Mouse (Mus musculus): ENCODE measurements around the gene Nkx1-2. TPM values are rescaled to one million over a fixed set of nuclear protein-coding genes. Genes with fewer than 3 reads are reported as not detected.

The Nkx1-2 gene
- polyA plus RNA-seq, 1 experiment from 2014 or later, result 0.10 TPM

DNA sequence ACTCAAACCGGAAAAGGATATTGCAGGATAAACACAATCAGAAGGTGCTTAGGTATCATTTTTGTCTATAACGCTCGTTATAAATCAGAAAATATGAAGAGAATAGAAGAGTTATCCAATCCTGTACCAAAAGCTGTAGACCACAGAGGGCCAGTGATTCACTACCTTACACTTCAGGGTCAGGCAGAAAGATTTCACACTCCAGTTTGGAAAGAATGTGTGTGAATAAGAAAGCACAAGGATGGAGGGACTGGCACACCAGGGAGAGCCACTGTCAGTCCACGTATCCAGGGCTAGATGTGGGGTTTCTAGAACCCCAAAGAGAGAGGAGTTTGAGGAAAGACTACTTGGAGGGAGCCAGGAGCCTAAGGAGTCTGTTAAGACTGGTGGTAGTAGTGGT lies 22.5 kb downstream of the Nkx1-2 start:
- H3K9me3 ChIP-seq, result no peaks in the 10 kb centered on the region
- H3K27ac ChIP-seq, result no peak overlapping the region; the same call in 1 of the 2 replicates
- 0 out of 2 replicates have a peak, but pooled peaks cover 3% of the 10 kb centered on the region for H3K27me3 ChIP-seq
- 54% methylated on average over 4 of the region's 4 CpGs for WGBS
- H3K4me3 ChIP-seq, result 0 out of 2 replicates have a peak overlapping the region, but pooled peaks have one; percentile 76
- H3K9ac ChIP-seq, result no peak overlapping the region
- H3K4me1 ChIP-seq, result peaks cover 16% of the 10 kb centered on the region
- H3K36me3 ChIP-seq, result no peaks in the 10 kb centered on the region
- H3K4me2 ChIP-seq, result peak overlapping the region; percentile 68
- ATAC-seq (ENCODE audit: insufficient number of reproducible peaks, low FRiP score, low TSS enrichment, low read depth), result no peak

DNA sequence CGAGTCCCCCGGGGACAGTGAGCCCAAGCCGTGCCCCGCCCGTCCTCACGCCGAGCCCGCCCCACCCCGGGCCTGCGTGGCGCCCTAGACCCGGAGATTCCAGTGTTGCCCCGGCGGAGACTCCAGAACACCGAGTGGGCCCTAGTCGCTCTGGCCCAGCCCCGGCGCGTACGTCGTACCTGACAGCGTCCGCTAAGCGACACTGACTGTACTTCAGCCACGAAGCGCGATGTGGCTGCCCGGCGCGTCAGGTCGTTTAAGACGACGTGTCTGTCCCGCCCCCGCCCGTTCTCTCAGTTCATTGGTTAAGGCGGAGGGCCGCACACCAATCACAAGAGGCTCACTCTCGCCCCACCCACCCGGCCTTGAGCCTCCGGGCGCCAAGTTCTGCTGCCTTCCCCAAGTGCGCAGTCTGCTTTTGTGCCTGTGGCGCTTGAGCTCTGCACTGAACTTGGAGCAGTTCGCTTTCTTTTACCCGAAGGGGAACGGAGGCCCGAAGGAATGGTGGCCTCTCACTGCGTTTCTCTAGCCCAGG lies 23.3 kb downstream of the Nkx1-2 start, which contains the start of gene Oat:
TSS of gene Oat (minus strand) at position 283 of the 535 bp plus-strand sequence.
- H3K9ac ChIP-seq, result peak within 1 kb of the TSS; percentile 78
- no peaks in the 10 kb centered on the region for H3K36me3 ChIP-seq
- H3K4me2 ChIP-seq, result peak within 1 kb of the TSS; percentile 68
- H3K27ac ChIP-seq, result peak within 1 kb of the TSS; percentile 99
- peaks cover 23% of the 10 kb centered on the region for H3K4me1 ChIP-seq
- H3K9me3 ChIP-seq, result no peaks in the 10 kb centered on the region
- peak within 1 kb of the TSS; percentile 76 for H3K4me3 ChIP-seq
- 0 out of 2 replicates have a peak, but pooled peaks cover 3% of the 10 kb centered on the region for H3K27me3 ChIP-seq
- under 1% methylated on average over 46 of the region's 49 CpGs for WGBS
- ATAC-seq (ENCODE audit: insufficient number of reproducible peaks, low FRiP score, low TSS enrichment, low read depth), result peak; percentile 95

DNA sequence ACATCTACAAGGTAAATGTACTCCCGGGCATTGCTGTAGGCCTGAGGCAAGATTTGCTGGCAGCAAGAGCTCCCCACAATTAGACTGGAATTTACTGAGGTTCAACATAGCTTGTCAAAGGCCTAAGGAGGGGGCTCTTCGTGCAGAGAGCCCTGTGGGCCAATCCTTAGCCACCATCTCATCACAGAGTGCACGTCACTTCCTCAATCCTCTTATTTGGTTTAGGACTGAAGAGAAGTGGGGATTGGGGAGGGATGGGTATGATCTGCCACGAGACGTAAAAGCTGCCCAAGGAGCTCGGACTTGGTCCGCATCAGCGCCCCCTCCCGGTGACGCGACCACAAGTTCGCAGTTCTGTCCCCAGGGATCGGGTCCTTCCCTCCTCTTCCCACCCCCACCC lies 23.8 kb downstream of the Nkx1-2 start:
- H3K4me1 ChIP-seq, result peaks cover 27% of the 10 kb centered on the region
- peak overlapping the region; percentile 68 for H3K4me2 ChIP-seq
- no peaks in the 10 kb centered on the region for H3K36me3 ChIP-seq
- H3K9me3 ChIP-seq, result no peaks in the 10 kb centered on the region
- no peaks in the 10 kb centered on the region for H3K27me3 ChIP-seq
- WGBS, result 0% methylated on average over 13 of the region's 13 CpGs
- peak overlapping the region; percentile 76 for H3K4me3 ChIP-seq
- peak; percentile 90 for ATAC-seq (ENCODE audit: insufficient number of reproducible peaks, low FRiP score, low TSS enrichment, low read depth)
- H3K9ac ChIP-seq, result peak overlapping the region; percentile 78
- peak overlapping the region; percentile 99 for H3K27ac ChIP-seq

DNA sequence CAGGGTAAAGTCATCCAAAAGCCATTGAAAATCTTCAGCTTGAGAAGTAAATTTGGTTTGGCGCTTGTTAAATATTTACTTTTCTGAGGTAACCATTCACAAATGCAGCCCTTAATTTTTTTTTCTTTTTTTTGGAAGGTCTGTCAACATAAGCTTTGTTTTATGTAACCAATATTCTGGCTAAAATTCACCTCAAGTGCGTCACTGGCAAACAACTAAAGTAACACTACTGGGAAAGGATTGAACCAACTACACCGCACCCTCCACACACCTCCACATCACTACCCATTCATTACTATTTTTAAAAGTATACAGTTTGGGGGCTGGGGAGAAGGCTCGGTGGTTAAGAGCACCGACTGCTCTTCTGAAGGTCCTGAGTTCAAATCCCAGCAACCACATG lies 24.8 kb downstream of the Nkx1-2 start:
- Histone ChIP-seq H3K4me1 (peaks cover 36% of the 10 kb centered on the region), H3K27me3 (no peaks in the 10 kb centered on the region), H3K9ac (no peak overlapping the region), H3K4me3 (no peak overlapping the region), H3K36me3 (peaks cover 6% of the 10 kb centered on the region; the same call in 1 of the 2 replicates), H3K27ac (no peak overlapping the region), H3K4me2 (peak overlapping the region; percentile 68; the same call in 1 of the 2 replicates), H3K9me3 (no peaks in the 10 kb centered on the region)
- WGBS, result 85% methylated on average over 5 of the region's 5 CpGs
- no peak for ATAC-seq (ENCODE audit: insufficient number of reproducible peaks, low FRiP score, low TSS enrichment, low read depth)

DNA sequence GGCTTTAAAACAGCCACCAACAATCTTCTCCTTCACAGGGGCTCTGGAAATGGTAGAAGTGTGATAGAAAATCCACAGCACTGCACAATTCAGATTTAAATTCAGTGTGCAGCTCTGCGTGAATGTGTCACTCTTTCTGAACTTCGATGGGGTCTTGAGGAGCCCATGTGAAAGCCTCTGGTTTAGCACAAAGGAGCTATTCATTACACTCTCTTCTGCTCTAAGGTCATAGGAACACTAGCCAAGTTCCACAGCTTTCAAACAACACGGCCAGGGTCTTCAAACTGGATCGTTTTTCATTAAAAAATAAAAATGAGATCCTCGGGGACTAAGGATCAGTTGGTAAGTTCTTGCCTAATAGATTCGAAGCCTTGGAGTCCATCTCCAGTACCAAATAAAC lies 26.2 kb downstream of the Nkx1-2 start:
- H3K4me1 ChIP-seq, result peaks cover 36% of the 10 kb centered on the region

DNA sequence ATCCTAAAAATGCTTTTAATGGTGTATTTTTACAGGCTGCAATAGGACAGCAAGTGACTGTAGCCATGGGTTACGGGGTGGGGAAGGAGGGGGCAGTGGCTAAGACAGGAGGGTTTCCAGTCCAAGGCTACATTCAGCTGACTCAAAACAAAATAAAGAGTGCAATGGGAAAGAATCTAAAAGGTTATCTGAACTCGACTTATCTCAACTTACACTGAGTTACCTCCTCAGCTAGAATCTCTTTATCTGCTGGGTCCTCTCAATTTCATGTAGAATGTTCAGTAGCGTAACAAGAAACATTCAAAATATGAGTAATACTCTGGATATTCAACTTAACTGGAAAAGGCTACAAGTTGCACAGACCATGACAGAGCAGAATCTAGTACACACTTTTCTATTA lies 26.7 kb downstream of the Nkx1-2 start:
- no peak overlapping the region for H3K4me2 ChIP-seq
- H3K27me3 ChIP-seq, result no peaks in the 10 kb centered on the region
- H3K36me3 ChIP-seq, result peaks cover 25% of the 10 kb centered on the region
- H3K4me1 ChIP-seq, result peaks cover 36% of the 10 kb centered on the region
- peak overlapping the region; percentile 57; the same call in 1 of the 2 replicates for H3K27ac ChIP-seq
- no peak overlapping the region for H3K9ac ChIP-seq
- no peak overlapping the region for H3K4me3 ChIP-seq
- ATAC-seq (ENCODE audit: insufficient number of reproducible peaks, low FRiP score, low TSS enrichment, low read depth), result no peak
- 70% methylated on average over 3 of the region's 3 CpGs for WGBS
- no peaks in the 10 kb centered on the region for H3K9me3 ChIP-seq

More for the DNA sequence above, 26.2 kb downstream of the Nkx1-2 start:
- H3K9me3 ChIP-seq, result no peaks in the 10 kb centered on the region
- H3K27ac ChIP-seq, result peak overlapping the region; percentile 57
- no peak for ATAC-seq (ENCODE audit: insufficient number of reproducible peaks, low FRiP score, low TSS enrichment, low read depth)
- no peak overlapping the region; the same call in 1 of the 2 replicates for H3K4me2 ChIP-seq
- 48% methylated on average over 6 of the region's 6 CpGs for WGBS
- H3K36me3 ChIP-seq, result peaks cover 20% of the 10 kb centered on the region
- no peaks in the 10 kb centered on the region for H3K27me3 ChIP-seq
- H3K9ac ChIP-seq, result no peak overlapping the region
- no peak overlapping the region for H3K4me3 ChIP-seq

DNA sequence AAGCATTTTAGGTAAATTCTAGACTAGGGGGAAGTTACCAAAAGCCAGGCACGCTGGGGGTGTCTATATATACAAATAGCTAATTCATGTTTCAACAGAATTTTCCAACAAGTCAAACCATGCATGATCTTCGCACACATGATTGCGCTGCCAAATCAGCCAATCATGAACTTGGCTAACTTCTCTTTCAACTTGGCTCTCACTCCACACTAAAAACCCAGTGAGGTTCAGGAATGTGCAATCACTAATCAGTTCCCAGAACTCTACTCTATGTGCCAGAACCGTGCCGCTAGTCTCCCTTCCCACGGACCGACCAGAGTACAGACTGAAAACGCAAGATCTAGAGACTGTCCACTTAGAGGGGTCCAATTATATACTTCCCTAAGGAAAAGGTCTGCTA lies 28.0 kb downstream of the Nkx1-2 start:
- Histone ChIP-seq H3K4me3 (peak overlapping the region; percentile 8; the same call in 1 of the 2 replicates), H3K36me3 (peaks cover 33% of the 10 kb centered on the region), H3K4me2 (peak overlapping the region; percentile 17), H3K9me3 (no peaks in the 10 kb centered on the region), H3K27ac (peak overlapping the region; percentile 72), H3K27me3 (no peaks in the 10 kb centered on the region), H3K4me1 (peaks cover 34% of the 10 kb centered on the region), H3K9ac (no peak overlapping the region)
- WGBS, result 41% methylated on average over 8 of the region's 8 CpGs
- no peak for ATAC-seq (ENCODE audit: insufficient number of reproducible peaks, low FRiP score, low TSS enrichment, low read depth)

DNA sequence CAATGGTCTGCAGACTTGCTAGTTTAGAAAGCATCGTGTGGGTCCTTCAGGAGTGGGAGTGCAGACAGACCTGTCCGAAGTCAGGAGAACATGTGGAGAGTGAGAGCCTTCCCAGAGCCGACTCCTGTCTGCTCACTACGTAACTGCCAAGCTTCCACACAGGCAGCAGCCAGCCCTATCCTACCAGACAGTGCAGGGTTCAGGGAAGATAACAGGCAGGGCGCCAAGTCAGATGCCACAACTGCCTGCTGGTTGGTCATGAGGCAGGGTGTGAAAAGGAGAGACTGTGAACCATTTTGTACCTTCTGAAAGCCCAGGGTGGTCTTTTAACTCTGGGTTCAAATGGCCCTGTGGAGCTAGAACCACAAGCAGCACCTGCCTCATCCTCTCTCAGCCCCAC lies 29.4 kb downstream of the Nkx1-2 start:
- WGBS, result 69% methylated on average over 5 of the region's 5 CpGs
- no peaks in the 10 kb centered on the region for H3K9me3 ChIP-seq
- H3K9ac ChIP-seq, result no peak overlapping the region
- no peak overlapping the region for H3K4me3 ChIP-seq
- ATAC-seq (ENCODE audit: insufficient number of reproducible peaks, low FRiP score, low TSS enrichment, low read depth), result no peak
- H3K4me2 ChIP-seq, result no peak overlapping the region
- no peaks in the 10 kb centered on the region for H3K27me3 ChIP-seq
- H3K27ac ChIP-seq, result no peak overlapping the region
- peaks cover 39% of the 10 kb centered on the region for H3K36me3 ChIP-seq
- peaks cover 31% of the 10 kb centered on the region for H3K4me1 ChIP-seq

DNA sequence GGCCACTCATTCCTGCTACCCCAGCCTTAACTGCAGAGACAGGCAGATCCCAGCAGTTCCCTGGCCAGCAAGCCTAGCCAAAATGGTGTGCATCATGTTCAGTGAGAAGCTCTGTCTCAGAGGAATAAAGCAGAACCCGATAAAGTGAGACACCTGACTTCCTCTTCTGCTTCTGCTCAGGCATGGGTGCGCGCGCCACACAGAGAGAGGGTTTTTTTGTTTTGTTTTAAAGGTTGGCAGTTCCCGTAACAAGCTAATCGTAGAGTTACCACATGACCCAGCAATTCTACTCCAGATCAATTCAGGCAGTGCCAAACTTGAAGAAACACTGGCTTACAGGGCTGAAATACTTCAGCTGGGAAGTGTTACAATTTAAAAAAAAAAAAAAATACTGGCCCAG lies 30.6 kb downstream of the Nkx1-2 start:
- Histone ChIP-seq H3K4me1 (peaks cover 24% of the 10 kb centered on the region), H3K36me3 (peaks cover 51% of the 10 kb centered on the region), H3K4me3 (no peak overlapping the region), H3K4me2 (no peak overlapping the region), H3K9ac (no peak overlapping the region), H3K27me3 (no peaks in the 10 kb centered on the region), H3K9me3 (no peaks in the 10 kb centered on the region), H3K27ac (no peak overlapping the region)
- WGBS, result 84% methylated on average over 6 of the region's 6 CpGs
- ATAC-seq (ENCODE audit: insufficient number of reproducible peaks, low FRiP score, low TSS enrichment, low read depth), result no peak

DNA sequence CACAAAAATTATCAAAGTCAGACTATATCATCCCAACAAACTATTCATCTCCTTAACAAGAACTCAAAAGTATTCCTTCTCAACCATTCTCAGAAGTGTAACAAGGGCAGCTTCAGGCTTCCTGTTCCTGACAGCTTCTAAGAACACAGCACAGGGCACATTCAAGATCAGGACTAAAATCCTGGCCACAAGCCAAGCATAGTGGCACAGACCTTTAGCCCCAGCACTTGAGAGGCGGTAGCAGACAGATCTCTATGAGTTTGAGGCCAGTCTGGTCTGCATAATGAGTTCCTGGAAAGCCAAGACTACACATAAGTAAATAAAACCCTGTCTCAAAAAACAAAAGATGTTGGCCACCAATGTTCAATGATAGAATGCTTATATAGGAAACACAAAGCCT lies 33.6 kb downstream of the Nkx1-2 start:
- no peak for ATAC-seq (ENCODE audit: insufficient number of reproducible peaks, low FRiP score, low TSS enrichment, low read depth)
- H3K4me2 ChIP-seq, result no peak overlapping the region
- H3K36me3 ChIP-seq, result peaks cover 81% of the 10 kb centered on the region
- H3K4me1 ChIP-seq, result peaks cover 11% of the 10 kb centered on the region
- no peak overlapping the region for H3K27ac ChIP-seq
- H3K27me3 ChIP-seq, result no peaks in the 10 kb centered on the region
- no peak overlapping the region for H3K4me3 ChIP-seq
- H3K9ac ChIP-seq, result no peak overlapping the region
- no peaks in the 10 kb centered on the region for H3K9me3 ChIP-seq
- 62% methylated on average over 1 of the region's 1 CpGs for WGBS

DNA sequence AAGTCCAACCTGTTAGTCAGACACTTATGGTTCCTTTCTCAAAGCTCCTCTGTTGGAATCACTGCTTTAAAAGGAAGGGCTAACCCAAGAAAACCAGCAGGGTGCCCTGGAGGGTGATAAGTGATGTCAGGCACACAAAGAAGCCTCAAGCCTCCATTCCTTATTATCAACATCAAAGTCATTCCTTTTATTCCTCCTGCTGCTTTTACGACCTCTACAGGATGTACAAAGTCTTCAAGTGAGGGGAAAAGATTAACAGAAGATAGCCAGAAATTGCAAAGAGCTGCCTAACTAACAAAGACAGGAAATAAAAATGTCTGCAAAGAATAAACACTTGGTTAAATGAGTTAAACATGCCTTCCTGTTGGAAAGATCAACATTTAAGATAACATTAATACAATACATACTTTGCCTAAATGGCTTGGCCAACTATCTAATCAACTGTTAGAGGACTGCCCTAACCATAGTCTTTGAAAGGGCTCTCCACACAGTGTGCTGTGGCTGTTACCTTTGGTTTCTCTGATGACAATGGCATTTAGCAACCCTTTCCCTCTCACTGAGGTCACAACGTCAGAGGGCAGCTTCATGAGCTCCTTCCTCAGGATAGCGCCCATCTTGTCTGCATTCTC lies 40.2 kb downstream of the Nkx1-2 start:
- Histone ChIP-seq H3K4me2 (no peak overlapping the region), H3K27ac (0 out of 2 replicates have a peak overlapping the region, but pooled peaks have one; percentile 38), H3K36me3 (peaks cover 73% of the 10 kb centered on the region), H3K4me3 (no peak overlapping the region), H3K4me1 (peaks cover 9% of the 10 kb centered on the region), H3K27me3 (no peaks in the 10 kb centered on the region), H3K9ac (no peak overlapping the region), H3K9me3 (no peaks in the 10 kb centered on the region)
- no peak for ATAC-seq (ENCODE audit: insufficient number of reproducible peaks, low FRiP score, low TSS enrichment, low read depth)
- 40% methylated on average over 3 of the region's 3 CpGs for WGBS

DNA sequence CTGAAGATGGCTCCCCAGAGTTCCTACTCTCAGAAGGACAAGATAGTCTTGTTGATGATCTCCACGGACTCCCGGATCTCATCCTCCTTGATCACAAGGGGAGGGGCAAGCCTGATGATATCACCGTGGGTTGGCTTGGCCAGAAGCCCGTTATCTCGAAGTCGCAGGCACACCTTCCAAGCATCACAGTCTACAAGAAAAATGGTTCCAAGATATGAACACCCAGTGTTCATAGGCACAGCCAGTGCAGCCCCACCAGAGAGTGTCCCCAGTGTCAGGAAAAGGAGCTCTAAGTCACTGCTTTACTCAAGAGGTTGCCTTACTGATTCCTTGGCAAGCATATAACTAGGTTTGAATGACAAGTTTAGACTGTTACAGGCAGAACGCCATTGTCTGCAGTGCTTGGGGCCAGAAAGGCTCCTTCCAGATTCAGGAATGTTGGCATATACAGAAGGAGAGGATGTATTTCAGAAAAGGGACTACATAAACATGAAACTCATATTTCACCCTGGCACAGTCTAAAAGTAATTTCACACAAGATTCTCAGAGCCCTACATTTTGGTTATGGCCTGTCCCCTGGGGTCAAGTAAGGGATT lies 41.2 kb downstream of the Nkx1-2 start:
- Histone ChIP-seq H3K36me3 (peaks cover 63% of the 10 kb centered on the region), H3K9ac (no peak overlapping the region), H3K4me2 (no peak overlapping the region), H3K27ac (peak overlapping the region; percentile 38), H3K4me3 (no peak overlapping the region), H3K27me3 (no peaks in the 10 kb centered on the region), H3K4me1 (peaks cover 13% of the 10 kb centered on the region), H3K9me3 (no peaks in the 10 kb centered on the region)
- WGBS, result 67% methylated on average over 7 of the region's 7 CpGs
- ATAC-seq (ENCODE audit: insufficient number of reproducible peaks, low FRiP score, low TSS enrichment, low read depth), result no peak

Measured in limb, embryonic 15.5 days (tissue).